Mouse (Mus musculus) urinary bladder, adult 2 months (tissue): ENCODE measurements around the gene Slc17a9. TPM values are rescaled to one million over a fixed set of nuclear protein-coding genes. Genes with fewer than 3 reads are reported as not detected.
A peak's percentile ranks its signal among the peaks of the same experiment; 100 is the strongest.

ENCODE experiments used
- DNase-seq: peaks from one replicate; pipeline ENCODE4 v3.0.0; 2022; ENCODE audit warnings: low spot score
- polyA plus RNA-seq: library from polyadenylated mRNA; depleted of rRNA; stranded (reverse); fragments of >200 nt; gene quantifications from 2 replicates; pipeline ENCODE4 v1.2.3, GENCODE M21; 2012; rRNA removed

The Slc17a9 gene
- polyA plus RNA-seq, 1 experiment, result 5.3 TPM

GRCm38 (mm10) chr2:180754976-180755688, 30.1 kb downstream of the Slc17a9 start:
- DNase-seq, result no peak

- DNase-seq, result no peak
These were observed 30.8 kb downstream of the Slc17a9 start for GRCm38 (mm10) chr2:180755896-180756295.

GRCm38 (mm10) chr2:180756786-180757185, 31.7 kb downstream of the Slc17a9 start:
- no peak for DNase-seq

- DNase-seq, result no peak
These were observed 33.6 kb downstream of the Slc17a9 start for GRCm38 (mm10) chr2:180758513-180759263.

DNA sequence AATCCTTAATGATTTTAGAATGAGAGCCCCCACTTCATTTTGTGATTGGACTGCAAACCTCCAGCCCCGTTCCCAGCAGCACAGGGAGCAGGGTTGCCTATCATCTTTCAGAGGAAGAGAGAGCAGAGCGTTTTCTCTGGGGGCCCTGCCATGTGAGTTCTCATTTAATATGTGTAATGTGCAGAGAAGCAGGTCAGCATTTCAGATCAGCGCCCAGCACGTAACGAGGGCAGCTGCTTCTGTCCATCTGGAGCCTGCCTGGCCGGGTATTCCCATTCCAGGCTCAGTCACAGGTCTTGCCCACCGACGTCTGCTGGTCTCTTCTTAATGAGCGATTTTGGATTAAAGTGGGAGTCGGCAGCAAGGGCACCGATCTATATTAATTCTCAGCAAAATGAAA, 39.9 kb downstream of the Slc17a9 start:
- no peak for DNase-seq

GRCm38 (mm10) chr2:180765713-180766112, 40.6 kb downstream of the Slc17a9 start:
- DNase-seq, result no peak

GRCm38 (mm10) chr2:180775223-180775622, 50.2 kb downstream of the Slc17a9 start:
- DNase-seq, result no peak

DNA sequence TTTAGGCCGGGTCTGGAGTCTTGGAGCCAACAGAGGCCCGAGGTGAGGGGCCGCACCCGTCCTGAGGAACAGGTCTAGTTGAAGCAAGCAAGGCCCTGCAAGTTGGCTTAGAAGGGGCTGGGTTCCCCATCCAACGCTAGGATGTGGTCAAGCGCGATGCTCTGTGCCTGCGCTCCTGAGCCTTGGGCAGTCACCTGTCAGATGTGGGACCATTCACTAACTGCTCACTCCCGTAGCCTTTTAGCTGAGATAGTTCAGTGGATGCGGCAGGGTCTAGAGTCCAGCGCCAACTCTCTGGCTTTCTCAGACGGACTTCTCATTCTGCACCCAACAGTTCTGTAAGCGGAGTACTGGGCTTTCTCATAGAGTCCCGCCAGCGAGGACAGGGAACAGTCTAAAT, 50.6 kb downstream of the Slc17a9 start:
- DNase-seq, result no peak

DNA sequence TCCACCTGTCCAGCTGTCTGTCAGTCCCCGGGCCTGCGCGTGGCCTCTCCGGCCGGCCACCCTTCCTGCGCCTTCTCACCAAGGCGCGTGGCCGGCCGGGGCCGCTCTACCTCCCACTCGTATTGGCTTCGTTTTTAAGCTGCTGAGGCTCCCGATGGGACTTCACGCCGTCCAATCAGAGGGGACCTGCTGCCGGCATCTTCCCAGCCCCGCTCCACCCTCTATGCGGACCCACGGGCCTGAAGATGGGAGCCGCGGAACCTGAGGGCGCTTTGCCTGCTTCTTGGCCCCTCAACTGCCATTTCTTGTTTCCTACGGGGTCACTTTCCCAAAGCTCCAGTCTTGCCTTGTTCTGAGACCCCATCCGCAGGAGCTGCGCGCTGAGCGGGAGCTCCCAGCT, 51.7 kb downstream of the Slc17a9 start, which contains the start of gene Bhlhe23:
Bhlhe23 (minus strand) TSS at position 108 of the 400 bp plus-strand sequence.
- DNase-seq, result no peak

DNA sequence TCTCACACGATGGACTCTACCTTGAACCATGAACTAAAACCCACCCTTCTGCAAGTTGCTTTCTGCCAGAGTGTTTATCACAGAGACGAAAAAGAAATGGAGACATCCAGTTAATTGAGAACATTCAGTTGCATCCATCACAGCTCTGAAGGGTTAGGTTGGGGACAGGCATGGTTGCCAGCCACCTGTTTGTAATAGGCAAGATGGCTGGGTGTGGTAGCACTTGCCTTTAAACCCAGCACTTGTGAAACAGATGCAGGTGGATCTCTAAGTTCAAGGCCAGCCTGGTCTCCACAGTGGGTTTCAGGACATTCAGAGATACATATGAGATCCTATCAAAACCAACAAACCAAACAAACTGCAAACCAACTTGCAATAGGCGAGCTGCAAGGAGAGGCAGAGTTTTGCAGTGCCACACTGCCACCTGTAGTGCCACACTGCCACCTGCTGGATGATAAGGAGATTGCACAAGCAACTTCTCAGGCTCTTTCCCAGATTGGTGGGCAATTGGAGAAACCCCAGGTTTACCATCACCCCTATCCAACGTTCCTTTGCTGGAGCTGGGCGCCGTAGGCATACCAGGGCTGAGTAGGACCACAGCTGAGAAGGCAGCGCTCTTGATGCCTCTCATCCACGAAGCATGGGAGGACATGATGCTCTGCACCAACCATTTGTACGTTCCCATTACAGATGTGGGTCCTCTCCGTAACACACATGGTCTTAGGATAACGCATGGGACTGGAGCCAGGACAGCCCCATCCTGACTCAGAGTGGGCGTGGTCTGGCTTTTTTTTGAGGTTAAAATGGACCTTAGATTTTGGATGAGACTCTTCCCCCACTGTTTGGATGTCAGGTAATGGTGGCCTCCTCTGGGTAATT, 54.4 kb downstream of the Slc17a9 start:
- peak; percentile 28 for DNase-seq

- DNase-seq, result no peak
These were observed 55.2 kb downstream of the Slc17a9 start for GRCm38 (mm10) chr2:180780282-180780681.

GRCm38 (mm10) chr2:180786732-180787131, 61.7 kb downstream of the Slc17a9 start:
- no peak for DNase-seq

DNA sequence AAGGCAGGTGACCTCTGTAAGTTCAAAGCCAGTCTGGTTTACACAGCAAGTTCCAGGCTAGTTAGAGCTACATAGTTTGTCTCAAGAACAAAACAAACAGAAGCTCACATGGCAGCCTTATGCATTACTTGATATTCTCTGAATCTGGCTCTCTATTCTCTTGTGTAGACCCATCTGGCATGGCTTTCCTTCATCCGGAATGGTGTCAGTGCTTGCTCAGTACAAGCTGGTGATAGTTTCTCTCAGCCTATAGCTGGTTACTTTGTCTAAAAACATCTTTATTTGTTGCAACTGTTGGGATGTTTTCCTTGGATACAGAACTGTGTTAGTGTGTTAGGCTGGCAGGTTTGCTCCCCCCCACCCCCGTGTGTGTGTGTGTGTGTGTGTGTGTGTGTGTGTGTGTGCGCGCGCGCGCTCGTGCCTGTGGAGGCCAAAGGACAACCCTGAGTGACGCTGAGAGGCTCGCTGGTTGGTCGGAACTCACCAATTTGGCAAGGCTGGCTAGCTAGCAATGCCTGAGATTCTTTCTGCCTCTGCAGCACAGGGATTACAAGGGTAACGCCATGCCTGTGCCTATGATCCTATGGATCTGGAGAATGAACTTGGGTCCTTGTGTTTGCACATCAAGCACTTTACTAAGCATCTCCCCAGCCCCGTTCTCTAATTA, 62.6 kb downstream of the Slc17a9 start:
- DNase-seq, result no peak

- DNase-seq, result no peak
These were observed 63.3 kb downstream of the Slc17a9 start for GRCm38 (mm10) chr2:180788386-180788785.

- DNase-seq, result no peak
These were observed 63.8 kb downstream of the Slc17a9 start for GRCm38 (mm10) chr2:180788843-180789242.

DNA sequence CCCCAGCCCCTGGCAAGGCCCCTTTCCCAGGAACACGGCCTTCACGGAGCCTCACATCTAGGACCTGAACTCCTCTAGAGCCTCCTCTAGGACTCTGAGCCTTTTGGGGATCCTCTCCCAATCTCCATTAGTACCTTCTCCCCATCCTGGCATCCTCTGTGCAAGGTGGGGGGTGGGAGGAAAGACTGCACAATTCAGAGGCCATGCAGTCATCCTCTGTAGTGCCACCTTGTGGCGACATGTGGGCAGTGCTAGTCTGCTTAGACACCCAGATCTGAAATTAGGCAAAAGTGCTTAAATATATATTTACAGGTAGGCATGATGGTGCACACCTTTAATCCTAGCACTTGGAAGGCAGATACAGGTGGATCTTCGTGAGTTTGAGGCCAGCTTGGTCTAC, 66.6 kb downstream of the Slc17a9 start:
- no peak for DNase-seq

Other genes starting within 250 kb of the Slc17a9 start
- gene Ntsr1, start 225.3 kb upstream of the Slc17a9 start, polyA plus RNA-seq, result 0.07 and 0.12 TPM in 2 replicates
- 21.8 and 27.0 TPM in 2 replicates for gene Mrgbp, start 144.0 kb upstream of the Slc17a9 start, polyA plus RNA-seq
- 28.2 and 31.9 TPM in 2 replicates for gene Ogfr, start 136.0 kb upstream of the Slc17a9 start, polyA plus RNA-seq
- gene Col9a3, start 127.5 kb upstream of the Slc17a9 start, polyA plus RNA-seq, result 1.5 and 1.7 TPM in 2 replicates
- gene Tcfl5, start 82.6 kb upstream of the Slc17a9 start, polyA plus RNA-seq, result 0.37 and 0.62 TPM in 2 replicates
- gene Dido1, start 15.3 kb upstream of the Slc17a9 start, polyA plus RNA-seq, result 24.7 and 25.8 TPM in 2 replicates
- gene Gid8, start 15.1 kb upstream of the Slc17a9 start, polyA plus RNA-seq, result 59.7 and 64.6 TPM in 2 replicates
- not detected in 2 replicates for gene Bhlhe23, start 51.6 kb downstream of the Slc17a9 start, polyA plus RNA-seq
- gene Ythdf1, start 195.7 kb downstream of the Slc17a9 start, polyA plus RNA-seq, result 40.2 and 41.6 TPM in 2 replicates
- not detected in 2 replicates for gene Birc7, start 203.8 kb downstream of the Slc17a9 start, polyA plus RNA-seq
- 50.7 and 72.3 TPM in 2 replicates for gene Nkain4, start 229.4 kb downstream of the Slc17a9 start, polyA plus RNA-seq
- 68.7 and 77.1 TPM in 2 replicates for gene Arfgap1, start 242.0 kb downstream of the Slc17a9 start, polyA plus RNA-seq